Mouse (Mus musculus): ENCODE data around the gene Dag1.
"Not testable (repeated sequence)": the region's sequence is repeated elsewhere in the genome, so short reads cannot be mapped to it uniquely, and the experiment has no call there.

Dag1 gene

DNA sequence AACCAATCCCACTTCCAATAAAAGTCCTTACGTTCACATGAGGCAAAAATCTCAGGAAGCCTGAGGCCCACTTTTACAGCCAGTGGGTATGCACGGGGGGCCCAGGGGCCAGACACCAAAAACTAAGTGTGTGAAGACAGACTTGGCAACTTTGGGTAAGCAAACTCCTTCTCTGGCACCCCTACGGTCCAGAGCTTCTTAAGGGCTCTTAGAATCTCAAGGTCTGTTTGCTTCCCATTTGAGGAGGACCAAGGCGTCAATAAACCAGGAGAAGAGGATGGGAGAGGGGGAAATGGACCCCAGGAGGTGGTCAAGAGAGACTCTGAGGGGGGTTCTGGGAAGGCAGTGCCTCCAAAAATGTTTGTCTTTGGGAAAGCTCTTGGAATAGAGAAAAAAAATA is 9.7 kb upstream of the Dag1 start:
- no peak for DNase-seq

DNA sequence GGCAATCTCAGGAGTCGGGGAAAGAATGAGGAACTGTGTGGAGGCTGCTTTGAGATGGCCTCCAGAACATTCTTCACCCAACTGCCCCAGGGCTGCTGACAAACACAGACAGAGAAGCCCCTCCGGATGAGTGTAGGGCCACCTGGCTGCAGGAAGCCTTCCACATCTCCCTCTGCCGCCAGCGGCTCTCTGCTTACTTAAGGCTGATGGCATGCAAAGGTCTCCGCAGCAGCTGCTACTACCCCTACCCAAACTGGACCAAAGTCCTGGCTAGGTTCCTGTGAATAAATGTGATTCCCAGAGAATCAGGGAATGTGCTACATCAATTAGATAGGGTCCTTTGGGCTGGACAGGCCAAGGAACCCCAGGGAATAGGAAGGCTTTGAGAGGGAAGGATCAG is 8.9 kb upstream of the Dag1 start:
- DNase-seq, result no peak

DNA sequence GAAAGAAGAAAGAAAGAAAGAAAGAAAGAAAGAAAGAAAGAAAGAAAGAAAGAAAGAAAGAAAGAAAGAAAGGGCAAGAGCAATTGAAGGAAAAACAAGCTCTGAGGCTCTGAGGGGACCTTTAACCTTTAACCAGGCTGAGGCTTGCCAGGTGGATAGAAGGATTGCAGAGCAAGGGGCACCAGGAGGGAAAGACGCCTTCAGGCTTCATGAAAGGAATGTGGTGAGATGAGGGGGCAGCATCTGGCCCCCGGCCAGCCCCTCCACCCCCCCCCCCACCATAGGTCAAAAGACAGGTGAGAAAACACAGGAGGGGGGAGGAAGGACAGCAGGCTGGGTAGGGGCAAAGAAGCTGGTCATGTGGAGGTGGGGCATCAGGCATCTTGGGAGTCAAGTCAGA is 8.2 kb upstream of the Dag1 start:
- no peak for DNase-seq

DNA sequence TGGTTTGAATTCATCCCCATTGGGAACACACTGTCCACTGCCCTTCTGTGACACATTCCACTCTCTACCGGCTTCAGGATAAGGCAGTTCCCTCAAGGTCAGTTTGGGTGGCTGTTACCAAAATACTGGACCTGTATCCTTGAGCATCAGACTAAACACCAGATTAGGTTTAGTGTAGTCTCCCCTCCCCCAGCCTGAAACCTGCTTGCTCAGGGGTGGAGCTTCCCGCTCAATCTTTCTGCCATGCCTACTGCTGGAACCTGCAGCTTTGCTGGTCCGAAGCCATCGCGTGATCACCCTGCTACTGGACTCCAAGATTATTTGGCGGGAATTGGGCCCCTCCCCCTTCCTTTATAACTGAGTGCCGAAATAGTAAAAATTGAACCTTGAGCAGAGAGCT is 4.9 kb upstream of the Dag1 start:
- not testable (repeated sequence) for DNase-seq

DNA sequence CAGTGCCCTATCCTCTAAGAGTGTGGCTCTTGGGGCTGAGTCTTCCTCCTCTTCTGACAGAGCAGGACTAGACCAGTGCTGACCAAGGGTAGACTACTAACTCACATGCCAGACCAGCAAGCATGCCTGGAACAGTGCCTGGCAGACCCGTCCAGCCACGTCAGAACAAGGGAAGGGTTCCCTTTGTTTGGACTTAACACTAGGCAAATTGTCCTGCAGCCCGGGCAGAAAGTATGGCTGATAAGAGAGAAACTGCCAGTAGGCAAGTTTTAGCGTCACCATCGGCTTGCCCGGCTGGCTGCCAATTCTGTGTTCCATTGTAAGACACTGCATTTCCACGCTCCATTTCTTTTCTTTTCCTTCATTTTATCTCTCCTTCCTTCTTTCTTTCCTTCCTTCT is 3.9 kb upstream of the Dag1 start:
- DNase-seq, result no peak

DNA sequence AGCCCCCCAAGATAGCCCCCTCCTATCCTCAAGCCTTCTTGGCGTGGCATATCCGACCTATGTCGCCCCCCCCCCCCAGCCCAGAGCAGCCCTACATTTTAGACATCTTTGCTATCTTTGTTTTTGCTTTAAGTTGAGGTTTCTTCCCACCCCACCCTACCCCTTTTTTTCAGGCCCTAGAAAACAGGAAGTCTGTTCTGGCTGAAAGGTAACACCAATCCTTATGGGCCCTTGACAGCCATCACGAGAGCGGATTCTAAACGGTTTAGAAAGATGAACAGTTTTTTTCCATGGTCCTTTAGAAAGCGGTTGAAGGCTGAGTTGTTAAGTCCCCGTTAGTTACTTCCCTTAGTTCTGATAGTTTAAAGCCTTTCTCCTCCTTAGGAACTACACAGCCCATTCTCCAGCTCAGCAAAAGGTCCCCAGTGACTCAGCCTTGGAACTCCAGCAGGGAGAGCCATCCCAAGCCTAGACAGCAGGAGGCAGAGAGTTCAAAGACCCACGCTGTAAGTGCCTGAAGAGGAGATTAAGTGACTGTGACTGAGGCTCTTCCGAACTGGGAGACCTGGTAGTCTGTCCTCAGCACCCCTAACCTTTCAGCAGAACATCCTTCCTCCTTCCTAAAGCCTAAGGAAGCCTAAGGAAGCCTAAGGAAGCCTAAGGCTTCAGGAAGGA is 2.6 kb upstream of the Dag1 start:
- DNase-seq, result no peak

DNA sequence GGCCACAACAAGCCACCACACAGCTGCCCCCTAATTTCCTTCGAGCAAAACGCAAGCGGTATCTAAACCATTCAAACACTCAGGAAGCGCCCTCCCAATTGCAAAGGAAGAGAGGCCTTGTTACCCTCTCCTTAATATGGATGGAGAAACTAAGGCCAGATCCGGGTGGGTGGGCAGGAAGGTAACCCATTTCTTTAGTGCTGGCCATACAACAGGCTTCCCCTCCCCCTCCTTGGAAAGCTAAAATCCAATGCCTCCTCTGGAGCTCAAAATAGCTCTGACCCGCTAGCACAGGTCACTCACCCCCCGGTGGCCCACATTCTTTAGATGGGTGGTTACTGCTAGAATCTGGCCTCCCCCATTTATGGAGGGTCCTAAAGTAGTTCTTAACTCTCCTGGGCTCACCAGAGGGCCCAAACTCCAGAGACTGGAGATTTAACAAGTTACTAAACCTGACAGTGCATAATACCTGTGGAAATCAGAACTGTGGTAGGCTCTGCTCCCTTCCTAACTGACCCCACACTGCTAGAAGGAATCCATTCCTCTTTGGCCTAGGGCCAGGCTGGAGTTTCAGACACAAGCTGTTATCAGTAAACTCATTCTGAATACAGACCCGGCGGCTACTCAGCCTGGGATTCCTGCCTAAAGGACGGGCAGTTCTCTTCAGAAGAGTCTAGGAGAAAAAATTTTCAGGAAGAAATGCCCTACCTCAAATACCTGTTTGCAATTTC is 598 bp upstream of the Dag1 start:
- peak; percentile 42 for DNase-seq

DNA sequence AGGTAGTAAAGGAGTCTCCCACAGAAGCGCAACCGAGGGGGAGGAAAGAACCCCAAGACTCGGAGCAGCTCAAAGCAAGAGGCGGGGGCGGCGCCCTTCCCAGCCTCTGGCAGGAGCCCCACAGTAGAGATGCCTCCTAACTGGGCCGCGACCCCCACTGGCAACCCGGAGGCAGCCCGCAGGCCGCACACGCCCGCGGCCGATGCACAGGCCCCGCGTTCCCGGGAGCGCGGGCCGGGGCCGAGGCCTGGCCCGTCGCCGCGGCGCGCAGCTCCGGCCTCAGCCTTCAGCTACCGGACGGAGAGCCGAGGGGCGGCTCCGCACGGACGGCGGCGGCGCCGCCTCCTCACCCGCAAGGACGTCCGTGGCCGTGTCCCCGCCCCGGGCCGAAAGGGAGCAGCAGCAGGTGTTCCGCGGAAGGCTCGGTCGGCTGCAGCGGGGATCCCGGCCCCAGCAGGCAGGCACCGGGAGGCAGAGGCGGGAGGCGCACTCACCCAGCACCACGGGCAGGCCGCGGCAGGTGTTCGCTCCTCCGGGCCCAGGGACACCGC is 552 bp downstream of the Dag1 start:
- DNase-seq, result peak; percentile 78

DNA sequence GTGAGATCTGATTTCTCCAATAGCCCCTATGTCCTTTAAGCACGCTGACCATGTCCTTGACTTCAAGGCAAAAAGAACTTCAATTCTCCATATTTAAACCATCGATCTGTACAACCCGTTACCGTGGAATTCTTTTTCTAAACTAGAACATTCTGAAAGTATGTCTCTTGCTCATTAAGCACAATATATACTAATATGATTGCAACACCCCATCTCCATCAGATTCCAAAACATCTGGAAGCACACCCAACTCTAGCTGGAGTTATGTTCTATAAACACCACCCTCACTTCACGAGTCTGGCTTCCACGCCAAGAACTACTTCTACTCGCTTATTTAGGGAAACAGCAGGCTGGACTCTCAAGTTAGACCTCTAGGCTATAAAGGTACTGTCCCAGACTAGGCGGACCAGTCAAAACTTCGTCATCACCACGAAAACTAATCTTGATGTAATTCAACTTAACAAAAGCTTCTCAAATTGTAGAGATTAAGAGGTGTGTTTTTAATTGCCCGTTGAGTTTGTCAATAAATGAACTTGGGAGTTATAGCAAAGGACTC is 1.2 kb downstream of the Dag1 start:
- DNase-seq, result no peak

DNA sequence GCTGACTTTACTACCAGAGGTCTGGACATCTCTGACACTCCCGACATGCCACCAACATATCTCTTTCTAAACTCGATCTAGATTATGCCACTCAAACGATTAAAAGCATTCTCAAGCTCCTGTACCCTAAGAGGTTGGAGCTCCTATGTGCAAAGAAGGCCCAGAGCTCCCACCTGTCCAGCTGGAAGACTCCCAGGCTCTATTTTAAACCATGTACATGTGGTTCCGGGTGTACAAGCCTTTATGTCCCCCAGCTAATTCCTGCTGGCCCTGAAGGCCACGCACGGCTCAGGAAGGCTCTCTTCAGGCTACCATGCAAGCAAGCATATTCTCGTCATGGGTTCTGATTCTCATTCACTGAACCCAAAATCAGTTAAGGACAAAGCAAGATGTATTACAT is 1.9 kb downstream of the Dag1 start:
- DNase-seq, result no peak

DNA sequence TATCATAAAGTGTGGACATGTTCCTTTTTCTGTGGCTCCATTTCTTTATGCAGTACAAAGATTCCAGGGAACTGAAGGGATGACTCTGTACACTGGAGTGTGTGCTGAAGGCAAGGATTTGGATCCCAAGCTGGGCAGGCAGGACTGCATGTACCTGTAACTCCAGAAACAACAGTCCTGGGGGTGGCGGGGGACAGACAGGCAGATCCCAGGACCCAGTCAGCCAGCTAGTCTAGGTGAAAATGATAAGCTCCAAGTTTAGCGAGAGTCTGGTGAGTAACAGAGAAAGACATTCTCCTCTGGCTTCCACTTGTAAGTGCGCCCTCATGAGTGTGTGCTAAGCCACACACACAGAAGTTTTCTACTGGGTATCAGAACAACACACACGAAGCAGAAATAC is 3.2 kb downstream of the Dag1 start:
- DNase-seq, result no peak

DNA sequence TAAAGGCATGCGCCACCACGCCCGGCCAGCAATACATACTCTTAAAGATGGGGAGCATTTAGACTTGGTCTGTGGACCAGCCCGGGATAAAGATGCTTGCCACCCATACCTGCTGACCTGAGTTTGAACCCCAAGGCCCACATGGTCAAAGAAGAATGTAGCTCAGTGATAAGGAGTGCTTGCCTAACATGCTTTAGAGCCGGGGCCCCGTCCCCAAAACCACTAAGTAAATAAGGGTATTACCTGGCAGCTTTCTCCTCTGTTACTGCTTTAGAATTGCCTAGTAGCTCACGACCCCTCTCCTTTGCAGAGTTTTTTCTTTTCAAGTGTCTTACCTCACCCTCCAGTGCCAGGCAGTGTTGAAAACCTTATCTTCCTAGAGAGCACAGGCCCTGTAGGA is 11.0 kb downstream of the Dag1 start:
- no peak for DNase-seq

DNA sequence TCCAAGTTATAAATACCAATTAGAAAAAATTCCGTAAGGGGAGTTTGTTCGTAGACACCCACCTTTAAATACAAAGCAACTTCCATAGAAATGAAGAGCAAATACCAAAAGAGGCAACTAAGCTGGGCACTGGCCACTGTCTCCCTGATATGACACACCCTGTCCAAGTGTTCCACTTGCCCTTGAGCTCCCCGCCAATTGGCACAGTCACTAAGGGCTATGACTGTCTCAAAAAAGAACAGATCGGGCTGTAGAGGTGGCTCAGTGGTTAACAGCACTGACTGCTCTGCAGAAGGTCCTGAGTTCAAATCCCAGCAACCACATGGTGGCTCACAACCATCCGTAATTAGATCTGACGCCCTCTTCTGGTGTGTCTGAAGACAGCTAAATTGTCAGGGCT is 11.9 kb downstream of the Dag1 start:
- no peak for DNase-seq

DNA sequence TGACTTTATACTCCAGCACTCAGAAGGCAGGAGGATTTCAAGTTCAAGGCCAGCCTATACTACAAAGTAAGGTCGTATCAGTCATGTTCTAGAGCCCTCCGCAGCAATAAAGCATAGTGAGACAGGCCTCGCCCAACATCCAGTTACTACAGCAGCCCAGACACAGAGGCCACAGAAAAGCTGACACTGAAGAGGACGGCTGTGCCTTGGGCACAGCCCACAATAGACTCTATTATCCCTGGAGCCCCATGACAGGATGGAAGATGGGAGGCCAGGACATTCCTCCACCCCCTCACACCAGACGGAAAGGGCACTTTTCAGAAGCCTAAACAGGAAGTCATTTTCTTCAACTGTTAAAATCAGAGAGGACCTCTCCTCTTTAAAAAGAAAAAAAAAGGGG is 14.8 kb downstream of the Dag1 start:
- DNase-seq, result no peak

DNA sequence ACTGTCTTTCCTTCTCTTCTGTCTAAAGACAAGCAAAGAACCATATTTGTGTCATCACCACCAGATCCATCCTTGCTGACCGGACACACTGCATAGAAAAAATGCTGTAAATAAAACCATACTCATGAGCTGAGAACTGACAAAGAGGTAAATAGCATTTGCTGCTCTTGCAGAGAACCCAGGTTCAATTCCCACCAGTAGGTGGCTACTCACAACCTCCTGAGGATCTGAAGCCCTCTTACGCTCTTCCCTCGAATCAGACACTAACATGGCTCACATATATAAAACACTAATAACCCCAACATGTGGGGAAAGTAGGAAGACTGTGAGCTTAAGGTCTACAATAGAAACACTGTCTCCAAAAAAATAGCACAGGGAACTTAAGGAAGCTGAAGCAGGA is 18.8 kb downstream of the Dag1 start:
- no peak for DNase-seq

DNA sequence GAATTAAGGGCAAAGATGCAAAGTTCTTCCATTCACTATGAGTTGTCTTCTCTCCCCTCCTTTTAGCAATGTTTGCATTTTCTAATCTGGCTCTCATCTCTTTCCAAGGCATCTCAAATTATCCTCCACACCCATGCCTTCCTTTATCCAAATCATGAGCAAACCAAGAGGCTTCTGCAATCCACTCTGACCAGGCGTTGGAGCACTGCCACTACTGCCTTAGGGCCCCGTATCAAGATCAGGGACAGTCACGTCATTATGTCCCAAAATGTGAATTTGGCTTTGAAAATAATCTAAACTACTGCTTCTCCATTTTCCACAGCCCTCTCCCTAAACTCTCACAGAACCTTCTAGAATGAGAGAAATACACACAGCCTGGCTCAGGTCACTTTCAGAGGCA is 19.2 kb downstream of the Dag1 start:
- no peak for DNase-seq

DNA sequence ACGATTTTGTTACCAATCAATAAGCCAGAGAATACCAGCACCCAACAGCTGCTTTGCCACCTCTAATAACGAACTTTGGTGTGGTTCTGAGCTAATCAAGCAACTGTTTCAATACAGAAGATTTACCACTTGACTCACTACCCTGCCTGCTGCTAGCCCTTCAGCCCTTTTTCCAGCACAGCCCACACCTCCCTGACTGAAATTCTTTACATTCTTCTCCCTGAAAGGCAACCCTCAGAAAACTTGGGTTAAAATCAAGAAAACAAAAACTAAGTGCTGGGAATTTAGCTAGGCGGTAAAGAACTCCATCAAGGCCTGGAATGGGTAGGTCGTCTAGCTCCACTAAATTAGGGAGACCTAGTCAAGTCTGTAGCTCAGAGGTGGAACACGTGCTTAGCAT is 23.8 kb downstream of the Dag1 start:
- DNase-seq, result no peak

DNA sequence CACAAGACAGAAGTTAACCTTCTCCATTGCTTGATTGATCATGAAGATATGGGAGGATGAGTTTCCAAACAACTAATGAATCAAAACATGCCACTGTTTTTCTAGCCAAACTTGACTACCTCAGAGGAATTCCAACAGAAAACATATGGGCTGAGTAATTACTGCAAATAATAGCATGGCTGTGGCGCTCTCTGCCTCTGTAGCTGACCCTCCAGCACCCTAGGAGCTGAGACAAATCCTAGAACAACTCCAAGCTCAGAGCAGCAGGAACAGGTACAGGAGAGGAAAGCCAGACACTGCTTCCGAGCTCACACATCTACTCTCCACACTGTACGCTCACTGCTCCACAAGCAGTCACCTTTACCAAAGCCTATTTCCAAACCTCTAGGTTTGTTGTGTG is 24.9 kb downstream of the Dag1 start:
- DNase-seq, result no peak

DNA sequence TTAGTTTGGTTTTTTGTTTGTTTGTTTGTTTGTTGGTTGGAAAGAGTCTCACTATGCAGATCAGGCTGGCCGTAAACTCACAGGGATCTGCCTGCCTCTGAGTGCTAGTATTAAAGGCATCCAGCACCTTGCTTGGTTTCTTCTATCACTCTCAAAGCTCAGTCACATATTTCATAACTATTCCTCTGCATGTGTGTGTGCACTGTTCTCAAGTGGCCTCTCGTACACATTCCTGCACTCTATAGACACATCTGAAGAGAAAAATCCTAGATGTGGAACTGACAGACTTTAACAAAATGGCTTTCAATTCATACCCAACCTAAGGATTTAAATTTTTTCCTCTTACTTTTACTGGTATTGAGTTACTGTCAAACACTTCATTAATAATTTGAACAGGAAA is 25.4 kb downstream of the Dag1 start:
- no peak for DNase-seq

DNA sequence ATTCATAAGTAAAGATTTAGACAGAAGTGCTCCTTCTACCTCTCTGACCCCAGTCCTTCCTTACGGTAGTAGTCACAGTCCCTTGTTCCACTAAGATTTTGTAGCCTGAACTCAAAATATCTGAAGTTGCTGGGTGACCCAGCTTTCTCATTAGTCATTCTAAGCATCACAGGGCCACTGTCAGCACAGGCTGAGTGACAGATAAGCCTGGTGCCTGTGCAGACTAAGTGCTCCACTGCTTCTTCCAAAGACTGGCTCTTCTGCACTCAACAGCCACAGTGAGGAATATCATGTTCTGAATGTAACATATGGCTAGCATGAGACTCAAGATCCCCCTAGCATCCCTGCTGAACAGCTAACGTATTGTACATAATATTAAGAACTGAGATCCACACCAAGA is 29.1 kb downstream of the Dag1 start:
- DNase-seq, result no peak

DNA sequence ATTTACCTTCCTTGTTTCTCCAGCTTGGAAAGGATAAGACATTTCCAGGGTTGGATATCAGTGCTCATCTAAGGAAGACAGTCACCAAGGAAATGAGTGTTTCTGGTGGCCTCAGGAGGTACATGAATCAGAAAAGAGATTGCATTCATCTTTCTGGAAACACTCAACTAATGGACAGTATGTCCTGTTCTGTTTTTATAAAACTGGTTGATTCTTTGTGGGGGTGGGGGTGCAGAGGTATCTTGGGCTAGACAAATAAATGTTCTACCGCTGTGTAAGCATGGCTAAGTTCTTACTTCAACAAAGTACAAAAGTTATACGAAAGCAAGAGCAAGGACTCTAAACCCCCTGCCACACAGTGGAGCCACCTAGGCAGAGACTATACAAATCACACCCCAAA is 30.9 kb downstream of the Dag1 start:
- DNase-seq, result no peak

DNA sequence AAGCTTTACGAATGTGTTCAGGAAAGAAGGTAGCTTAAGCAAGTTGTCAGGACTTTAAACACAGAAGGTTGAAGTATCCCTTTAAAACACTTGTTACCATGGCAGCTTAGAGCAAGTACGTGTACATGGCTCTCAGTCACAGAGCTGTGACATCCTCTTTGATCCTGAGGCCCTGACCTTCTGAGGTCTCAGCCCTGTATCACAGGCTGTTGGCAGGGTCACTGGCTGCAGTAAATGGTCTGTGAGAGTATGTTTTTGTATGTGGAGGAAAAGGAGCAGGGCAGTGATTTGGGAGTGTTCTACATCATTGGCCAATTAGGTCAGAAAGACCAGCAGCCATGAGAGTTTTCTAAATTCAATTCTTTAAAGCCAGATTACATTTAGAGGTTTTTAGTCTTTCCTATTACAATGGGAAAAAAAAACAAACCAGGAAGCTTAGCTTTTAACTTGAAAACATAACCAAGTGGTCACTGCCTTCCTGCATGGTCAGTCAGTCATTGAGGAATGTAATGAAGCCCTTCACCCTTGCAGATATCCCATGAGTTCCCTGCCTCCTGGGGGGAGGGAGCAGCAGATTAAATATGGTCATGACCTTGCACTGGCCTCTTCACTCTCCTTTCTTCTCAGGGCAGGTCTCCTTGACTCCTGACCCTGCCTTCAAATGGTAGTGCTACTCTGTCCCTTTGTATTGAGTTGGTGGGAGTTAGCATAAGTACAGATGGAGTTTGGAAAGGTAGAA is 35.7 kb downstream of the Dag1 start:
- no peak for DNase-seq

DNA sequence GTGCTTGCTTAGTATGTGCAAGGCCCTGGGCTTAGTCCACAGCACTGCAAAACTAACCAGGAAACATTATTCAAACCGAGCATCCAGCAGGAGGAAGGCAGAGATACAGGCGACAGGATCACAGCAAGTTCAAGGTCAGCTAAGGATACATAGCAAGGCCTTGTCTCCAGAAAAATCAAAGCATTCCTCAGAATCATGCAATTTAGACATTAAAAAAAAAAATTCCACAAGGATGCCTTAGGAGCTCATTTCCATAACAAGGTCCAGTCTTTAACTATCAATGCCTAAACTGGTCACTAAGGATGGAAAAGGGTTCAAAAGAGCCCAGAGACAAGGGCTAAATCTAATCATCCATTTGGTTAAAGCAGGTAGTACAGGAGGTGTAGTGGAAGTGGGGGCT is 38.6 kb downstream of the Dag1 start:
- DNase-seq, result no peak

DNA sequence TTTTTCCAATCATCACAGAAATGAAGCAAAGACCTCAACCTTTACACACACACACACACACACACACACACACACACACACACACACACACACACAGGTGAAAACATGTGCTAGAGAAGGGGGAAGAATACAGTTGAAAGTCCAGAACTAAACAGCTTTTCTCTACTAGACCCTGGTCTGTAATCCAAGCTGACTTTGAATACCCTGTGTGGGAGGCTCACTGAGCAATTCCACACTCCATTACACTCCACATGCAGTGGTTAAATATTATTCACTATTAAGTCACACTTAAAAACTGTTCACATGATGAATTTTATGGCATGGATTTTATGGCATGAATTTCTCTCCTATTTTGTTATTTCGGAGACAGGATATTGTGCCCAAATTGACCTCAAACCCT is 40.1 kb downstream of the Dag1 start:
- no peak for DNase-seq

Measured in liver (tissue).